Mouse (Mus musculus): ENCODE measurements around the gene C5ar1. TPM values are rescaled to one million over a fixed set of nuclear protein-coding genes. Genes with fewer than 3 reads are reported as not detected.
"Not testable (repeated sequence)": the region's sequence is repeated elsewhere in the genome, so short reads cannot be mapped to it uniquely, and the experiment has no call there.

C5ar1 gene
- polyA plus RNA-seq (2012; rRNA removed), result 36.1 and 39.2 TPM in 2 replicates

GRCm38 (mm10) chr7:16259110-16259590, at the start of gene C5ar1:
C5ar1 (minus strand) TSS chr7:16259540.
- Histone ChIP-seq H3K4me1 (ENCODE audit: control insufficient read depth, insufficient read depth, low read length) (no peaks in the 10 kb centered on the region), H3K4me3 (replicated peaks; ENCODE audit: extremely low read depth, low read depth, low read length) (no peak within 1 kb of the TSS)
- no peak for DNase-seq
- WGBS, result 71% methylated on average over 5 of the region's 5 CpGs
- TF ChIP-seq CTCF (IDR thresholded peaks at IDR 0.05; ENCODE audit: insufficient read depth, low read length) (no peak), POLR2A (IDR thresholded peaks at IDR 0.05; ENCODE audit: borderline replicate concordance, extremely low read depth, low read depth, low read length) (peak; percentile 40; the same call in 1 of the 2 replicates)

DNA sequence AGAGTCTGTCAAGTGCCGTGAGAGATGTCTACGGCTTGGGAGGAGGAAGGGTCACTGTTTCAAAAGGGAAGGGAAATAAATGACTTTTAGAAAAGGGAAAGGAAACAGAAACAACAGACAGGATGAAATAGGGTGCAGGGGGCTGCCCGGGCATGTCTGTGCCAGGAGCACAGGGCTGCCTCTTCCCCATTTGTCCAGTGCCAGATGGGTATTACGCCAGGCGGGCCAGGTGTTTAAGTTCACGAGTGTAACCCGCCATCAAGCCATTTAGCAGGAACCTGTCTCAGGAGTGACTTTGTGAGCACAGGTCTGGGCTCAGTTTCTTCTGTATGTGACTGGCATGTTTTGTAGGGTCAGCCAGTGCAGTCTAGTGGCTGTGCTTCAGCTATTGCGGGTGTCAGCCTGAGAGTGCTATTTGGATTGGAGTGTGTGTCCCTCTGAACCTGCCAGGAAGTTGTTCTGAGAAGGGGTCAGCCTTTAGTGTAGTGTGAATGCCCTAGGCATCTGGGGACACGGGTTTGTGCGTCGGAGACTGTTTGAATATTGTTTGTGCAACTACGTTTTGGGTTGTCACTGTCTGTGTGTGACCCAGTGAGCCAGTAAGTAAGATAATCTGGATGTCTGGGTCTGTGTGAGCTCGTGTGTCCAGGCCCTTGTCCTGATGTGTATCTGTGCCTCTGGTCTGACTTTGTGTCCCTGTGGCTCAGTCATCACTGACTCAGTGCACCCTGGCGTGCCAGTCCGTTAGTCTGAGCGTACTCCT, 49.4 kb upstream of the C5ar1 start:
- TF ChIP-seq CTCF (IDR thresholded peaks at IDR 0.05; ENCODE audit: insufficient read depth, low read length) (no peak), POLR2A (IDR thresholded peaks at IDR 0.05; ENCODE audit: borderline replicate concordance, extremely low read depth, low read depth, low read length) (no peak)
- WGBS, result 27% methylated on average over 16 of the region's 16 CpGs
- Histone ChIP-seq H3K4me1 (ENCODE audit: control insufficient read depth, insufficient read depth, low read length) (peaks cover 8% of the 10 kb centered on the region), H3K4me3 (replicated peaks; ENCODE audit: extremely low read depth, low read depth, low read length) (peak overlapping the region; percentile 53)
- DNase-seq, result no peak

GRCm38 (mm10) chr7:16308093-16308492, 48.8 kb upstream of the C5ar1 start, which contains the start of gene Bbc3:
Bbc3 (plus strand) TSS chr7:16308393.
- 38% methylated on average over 1 of the region's 1 CpGs for WGBS
- peak within 1 kb of the TSS; percentile 53 for H3K4me3 ChIP-seq (replicated peaks; ENCODE audit: extremely low read depth, low read depth, low read length)
- H3K4me1 ChIP-seq (ENCODE audit: control insufficient read depth, insufficient read depth, low read length); DNase-seq: not testable (repeated sequence)

GRCm38 (mm10) chr7:16307141-16307540, 47.8 kb upstream of the C5ar1 start:
- DNase-seq; H3K4me1 ChIP-seq (ENCODE audit: control insufficient read depth, insufficient read depth, low read length); H3K4me3 ChIP-seq (replicated peaks; ENCODE audit: extremely low read depth, low read depth, low read length): not testable (repeated sequence)
- 81% methylated on average over 6 of the region's 6 CpGs for WGBS

DNA sequence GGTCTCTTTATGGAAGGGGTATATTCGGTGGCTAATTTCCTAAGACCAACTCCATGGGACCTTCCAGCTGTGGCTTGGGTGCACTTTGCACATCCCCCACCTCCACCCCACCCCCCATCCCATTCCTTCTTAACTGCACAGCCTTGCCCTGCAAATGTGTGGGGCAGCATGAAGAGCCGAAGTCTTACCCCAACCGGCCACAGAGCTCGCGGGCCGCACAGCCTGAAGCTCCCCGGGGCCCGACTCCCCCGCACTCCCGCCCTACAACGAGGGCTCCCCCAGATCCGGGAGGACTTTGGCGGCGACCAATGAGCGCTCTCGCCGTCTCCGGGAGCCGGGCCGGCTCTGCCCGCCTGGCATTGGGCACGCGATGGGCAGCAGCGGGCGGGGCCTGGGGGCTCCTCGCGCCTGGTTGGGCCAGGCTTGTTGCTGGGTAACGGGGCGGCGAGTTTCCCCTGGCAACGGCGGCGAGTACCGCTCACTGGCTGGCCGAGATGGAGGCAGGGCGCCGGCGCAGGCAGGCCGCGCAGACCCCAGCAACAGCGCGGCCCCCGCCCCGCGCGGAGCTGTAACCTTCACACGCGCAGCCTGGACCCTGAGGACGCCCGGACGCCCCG, 40.2 kb upstream of the C5ar1 start:
- 1% methylated on average over 52 of the region's 52 CpGs for WGBS
- Histone ChIP-seq H3K4me1 (ENCODE audit: control insufficient read depth, insufficient read depth, low read length) (peaks cover 6% of the 10 kb centered on the region; the same call in 1 of the 2 replicates), H3K4me3 (replicated peaks; ENCODE audit: extremely low read depth, low read depth, low read length) (no peak overlapping the region)
- no peak for TF ChIP-seq POLR2A (IDR thresholded peaks at IDR 0.05; ENCODE audit: borderline replicate concordance, extremely low read depth, low read depth, low read length)
- TF ChIP-seq CTCF (IDR thresholded peaks at IDR 0.05; ENCODE audit: insufficient read depth, low read length), result no peak
- peak; percentile 86 for DNase-seq

DNA sequence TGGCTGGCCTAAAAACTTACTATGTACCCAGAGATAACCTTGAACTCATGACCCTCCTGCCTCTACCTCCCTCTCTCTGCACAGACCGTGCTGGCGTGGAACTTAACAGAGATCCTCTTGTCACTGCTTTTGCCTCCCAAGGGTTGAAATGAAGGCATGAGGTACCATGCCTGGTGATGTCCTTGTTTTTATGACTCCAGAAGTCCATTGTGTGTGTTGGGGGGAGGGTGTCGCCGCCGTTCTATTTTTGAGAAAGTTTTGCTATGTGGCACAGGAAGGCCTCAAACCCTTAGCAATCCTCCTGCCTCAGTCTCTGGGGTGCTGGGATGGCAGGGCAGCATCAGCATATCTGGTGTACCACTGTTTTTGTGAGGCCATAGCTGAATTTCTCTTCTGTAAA, 39.6 kb upstream of the C5ar1 start:
- no peak for TF ChIP-seq POLR2A (IDR thresholded peaks at IDR 0.05; ENCODE audit: borderline replicate concordance, extremely low read depth, low read depth, low read length)
- no peak for TF ChIP-seq CTCF (IDR thresholded peaks at IDR 0.05; ENCODE audit: insufficient read depth, low read length)
- DNase-seq, result no peak
- H3K4me3 ChIP-seq (replicated peaks; ENCODE audit: extremely low read depth, low read depth, low read length), result no peak overlapping the region
- WGBS, result 76% methylated on average over 5 of the region's 5 CpGs
- H3K4me1 ChIP-seq (ENCODE audit: control insufficient read depth, insufficient read depth, low read length), result peaks cover 6% of the 10 kb centered on the region; the same call in 1 of the 2 replicates

- no peak for TF ChIP-seq POLR2A (IDR thresholded peaks at IDR 0.05; ENCODE audit: borderline replicate concordance, extremely low read depth, low read depth, low read length)
- TF ChIP-seq CTCF (IDR thresholded peaks at IDR 0.05; ENCODE audit: insufficient read depth, low read length), result no peak
- peaks cover 6% of the 10 kb centered on the region; the same call in 1 of the 2 replicates for H3K4me1 ChIP-seq (ENCODE audit: control insufficient read depth, insufficient read depth, low read length)
- DNase-seq, result no peak
- 69% methylated on average over 2 of the region's 2 CpGs for WGBS
- no peak overlapping the region for H3K4me3 ChIP-seq (replicated peaks; ENCODE audit: extremely low read depth, low read depth, low read length)
Observed at GRCm38 (mm10) chr7:16297616-16298015, 38.3 kb upstream of the C5ar1 start.

DNA sequence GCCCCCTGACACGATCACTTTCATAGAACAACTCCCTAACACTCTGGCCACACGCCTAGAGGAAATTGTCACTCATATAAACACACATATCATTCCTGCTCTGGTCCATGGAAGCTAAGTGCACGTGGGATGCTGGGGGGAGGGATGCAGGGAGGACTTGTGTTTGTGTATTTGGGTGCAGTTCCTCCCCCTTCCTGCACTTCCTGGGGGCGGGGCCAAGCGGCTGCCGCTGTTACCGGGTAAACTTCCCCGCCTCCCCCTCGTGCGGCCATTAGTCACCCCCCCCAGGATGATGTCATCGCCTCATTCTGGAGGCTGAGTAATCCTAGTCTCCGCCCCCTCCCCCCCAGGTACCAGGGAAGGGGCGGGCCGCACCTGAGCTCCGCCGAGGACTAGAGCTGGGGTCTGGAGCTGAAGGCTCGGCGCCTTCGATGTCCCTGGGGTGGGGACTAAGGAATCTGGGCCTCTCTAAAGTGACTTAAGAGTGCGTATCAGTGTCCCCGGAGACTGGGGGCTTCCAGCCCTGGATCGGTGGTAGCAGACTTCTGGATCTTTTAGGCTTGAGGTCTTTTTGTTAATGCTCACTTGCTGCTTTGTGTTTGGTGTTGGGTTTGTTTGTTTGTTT, 37.5 kb upstream of the C5ar1 start:
- Histone ChIP-seq H3K4me1 (ENCODE audit: control insufficient read depth, insufficient read depth, low read length) (peaks cover 6% of the 10 kb centered on the region; the same call in 1 of the 2 replicates), H3K4me3 (replicated peaks; ENCODE audit: extremely low read depth, low read depth, low read length) (peak overlapping the region; percentile 47)
- 1% methylated on average over 21 of the region's 22 CpGs for WGBS
- DNase-seq, result peak; percentile 90
- TF ChIP-seq CTCF (IDR thresholded peaks at IDR 0.05; ENCODE audit: insufficient read depth, low read length) (no peak), POLR2A (IDR thresholded peaks at IDR 0.05; ENCODE audit: borderline replicate concordance, extremely low read depth, low read depth, low read length) (peak; percentile 18; the same call in 1 of the 2 replicates)

DNA sequence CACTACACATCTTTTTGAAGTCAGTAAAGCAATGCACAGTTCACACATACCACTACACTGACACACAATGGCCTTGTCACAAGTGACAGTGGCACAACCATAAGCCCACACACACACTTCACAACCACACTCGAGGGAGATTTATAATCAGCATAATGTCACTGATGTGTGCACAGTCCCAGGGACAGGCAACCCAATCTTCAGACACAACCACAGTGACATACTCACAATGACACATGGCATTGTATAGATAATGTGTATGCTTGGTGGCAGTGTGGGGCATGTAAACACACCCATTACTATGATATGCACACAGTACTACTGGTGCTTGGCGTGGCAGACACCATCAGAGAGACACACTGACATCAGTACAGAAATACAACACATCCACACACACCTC, 36.8 kb upstream of the C5ar1 start:
- no peak for DNase-seq
- no peak overlapping the region for H3K4me3 ChIP-seq (replicated peaks; ENCODE audit: extremely low read depth, low read depth, low read length)
- H3K4me1 ChIP-seq (ENCODE audit: control insufficient read depth, insufficient read depth, low read length), result peaks cover 6% of the 10 kb centered on the region; the same call in 1 of the 2 replicates

More for the DNA sequence above, 36.8 kb upstream of the C5ar1 start:
- 30% methylated on average over 2 of the region's 2 CpGs for WGBS
- no peak for TF ChIP-seq CTCF (IDR thresholded peaks at IDR 0.05; ENCODE audit: insufficient read depth, low read length)
- no peak for TF ChIP-seq POLR2A (IDR thresholded peaks at IDR 0.05; ENCODE audit: borderline replicate concordance, extremely low read depth, low read depth, low read length)

All from lung, adult 2 months (tissue).